Mouse (Mus musculus) mouse trophoblast stem cell (cell line): ENCODE results near the gene Pard3.

Experiments
- in situ Hi-C, 2 experiments: fragments of 300-500 bp; cut with MseI, MboI; formaldehyde crosslinking; loops; 2 replicates in 1 of 2; 3 replicates in 1 of 2; pipeline ENCODE4 v1.15.1; 2025

Gene Pard3

DNA sequence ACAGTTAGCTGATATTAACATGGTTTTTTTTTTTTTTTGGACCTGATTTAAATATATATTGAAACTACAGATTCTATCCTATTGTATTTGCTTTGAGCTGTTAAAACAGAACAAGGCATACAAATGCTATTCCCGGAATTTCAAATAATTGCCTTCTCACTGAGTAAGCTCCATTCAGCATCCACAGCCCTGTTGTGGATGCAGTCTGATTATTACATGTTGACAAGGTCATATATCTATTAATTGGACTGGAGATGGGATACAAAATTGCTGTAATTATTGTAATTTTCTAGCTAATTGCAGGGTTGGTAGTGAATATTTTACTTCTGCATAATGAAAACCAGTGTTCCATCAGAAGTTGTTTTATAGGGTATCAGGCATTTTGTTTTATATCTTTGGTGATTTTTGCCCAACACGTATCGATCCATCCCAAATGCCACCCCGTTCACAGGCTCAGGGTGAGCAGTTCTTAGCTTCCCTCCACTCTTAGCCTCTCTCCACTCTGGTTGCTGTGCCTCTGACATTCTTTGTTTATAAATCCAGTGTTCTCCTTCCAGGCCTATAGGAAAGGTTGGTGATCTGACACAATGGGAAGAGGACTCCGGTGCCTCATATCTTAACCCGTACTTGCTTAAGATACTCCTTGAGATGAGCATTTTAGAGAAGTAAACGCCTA lies 216.7 kb downstream of the Pard3 start:
- in situ Hi-C loops, result no loop called here

DNA sequence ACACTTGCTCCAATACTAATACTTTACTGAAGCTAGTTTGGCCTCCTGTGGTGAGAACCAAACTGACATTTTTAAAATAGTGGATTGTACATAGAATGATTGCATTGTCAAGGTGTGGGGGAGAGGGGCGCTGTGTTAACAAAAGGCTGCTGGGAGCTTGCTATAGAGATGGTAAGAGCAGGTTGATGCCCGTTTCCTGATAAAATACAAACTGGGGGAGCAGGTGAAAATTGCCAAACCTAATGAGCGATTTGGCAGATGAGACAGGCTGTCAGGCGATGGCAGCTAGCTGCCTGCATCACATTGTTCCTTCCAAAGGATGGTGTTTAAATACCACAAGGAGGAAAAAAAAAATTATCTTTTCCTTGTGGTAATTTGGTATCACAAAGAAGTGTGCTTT lies 217.3 kb downstream of the Pard3 start:
- in situ Hi-C loops, result no loop called here

GRCm38 (mm10) chr8:127284462-127285216 lies 220.9 kb downstream of the Pard3 start:
- in situ Hi-C loops, result no loop called here

DNA sequence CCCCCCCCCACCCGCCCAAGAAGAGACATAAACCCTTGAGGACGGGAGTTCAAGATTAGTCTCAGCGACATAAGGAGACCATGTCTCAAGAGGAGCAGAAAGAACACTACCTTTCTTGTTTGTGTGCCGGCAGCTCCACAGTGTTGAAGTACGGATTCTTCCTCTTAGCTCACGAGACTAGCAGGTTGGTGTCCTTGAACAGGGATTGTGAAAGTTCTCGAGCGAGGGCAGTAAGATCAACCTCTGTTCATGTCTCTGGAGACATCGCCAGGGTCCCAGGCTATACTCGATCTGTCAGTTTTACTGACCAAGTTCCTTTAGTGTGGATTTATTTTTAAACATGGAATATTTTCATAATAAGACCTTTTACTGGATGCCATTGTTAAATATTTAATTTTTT lies 224.1 kb downstream of the Pard3 start:
- in situ Hi-C loops, result no loop called here

- in situ Hi-C loops, result no loop called here
These were observed 228.6 kb downstream of the Pard3 start for GRCm38 (mm10) chr8:127292307-127292706.

DNA sequence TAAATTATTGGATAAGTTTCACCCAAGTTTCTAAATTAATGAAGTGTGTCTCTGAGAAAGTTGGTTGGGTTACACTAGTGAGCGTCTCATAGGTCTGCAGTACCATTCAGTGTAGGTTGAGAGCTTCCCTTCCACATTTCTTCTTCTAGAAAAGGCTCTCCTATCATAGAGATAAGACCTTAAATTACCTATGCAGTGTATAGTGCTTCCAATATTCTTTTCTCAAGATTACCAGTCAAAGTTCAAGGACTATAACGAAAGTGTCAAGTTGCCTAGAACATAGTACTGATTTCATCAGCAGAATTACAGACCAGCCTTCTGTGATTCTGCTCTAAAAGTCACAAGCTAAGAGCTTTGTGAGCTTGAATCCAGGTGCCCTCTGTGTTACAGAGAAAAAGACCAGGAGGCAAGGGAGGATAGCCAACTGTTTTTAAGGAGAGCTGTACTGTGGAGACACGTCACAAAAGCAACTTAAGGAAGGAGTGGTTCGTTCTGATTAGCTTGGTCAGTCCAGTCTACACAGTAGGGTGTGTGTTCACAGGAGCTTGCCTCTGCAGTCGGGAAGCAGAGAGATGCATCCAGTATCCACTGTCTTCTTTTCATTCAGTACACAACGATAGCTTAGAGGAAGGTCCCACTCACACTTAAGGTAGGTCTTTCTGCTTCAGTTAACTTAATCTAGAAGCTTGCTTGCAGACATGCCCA lies 229.5 kb downstream of the Pard3 start:
- in situ Hi-C loops, result no loop called here

DNA sequence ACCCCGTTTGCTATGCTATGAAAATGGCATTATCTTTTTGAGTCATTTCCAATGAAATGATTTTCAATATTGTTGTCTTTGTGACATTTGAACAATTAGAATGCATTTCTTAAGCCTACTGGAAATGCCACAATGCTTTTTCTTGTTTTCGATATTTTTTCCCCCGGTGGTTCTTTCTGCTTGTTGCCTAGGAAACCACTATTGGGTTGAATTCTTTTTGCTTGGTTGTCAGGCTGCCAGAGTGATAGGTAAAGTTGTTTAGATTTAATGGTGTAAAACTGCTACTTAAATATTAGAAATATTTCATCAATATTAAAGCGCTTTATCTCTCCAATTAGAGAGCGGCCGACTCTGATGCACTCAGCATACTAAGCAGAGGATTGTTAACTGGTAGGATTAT lies 230.4 kb downstream of the Pard3 start:
- in situ Hi-C loops, result no loop called here

GRCm38 (mm10) chr8:127295848-127296247 lies 232.2 kb downstream of the Pard3 start:
- in situ Hi-C loops, result no loop called here

DNA sequence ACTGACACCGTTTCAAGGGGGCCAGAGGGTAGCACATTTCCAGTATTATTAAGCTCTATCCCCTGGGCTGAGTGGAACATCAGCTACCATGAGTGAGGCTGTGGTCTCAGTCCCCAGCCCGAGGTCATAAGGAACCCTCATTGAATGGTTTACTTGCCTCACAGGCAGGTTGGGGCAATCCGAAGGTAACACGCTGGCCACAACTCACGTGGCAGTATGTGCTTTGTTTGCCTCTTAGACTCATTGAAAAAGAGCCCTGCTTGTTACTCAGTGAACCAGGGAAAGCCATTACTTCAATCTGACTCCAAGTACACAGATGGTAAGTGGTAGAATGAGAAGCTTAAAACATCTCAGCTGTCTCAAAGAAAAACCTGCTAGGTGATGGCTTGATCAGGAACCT lies 236.8 kb downstream of the Pard3 start:
- in situ Hi-C loops, result no loop called here

- in situ Hi-C loops, result no loop called here
These were observed 239.3 kb downstream of the Pard3 start for GRCm38 (mm10) chr8:127302847-127303445.

GRCm38 (mm10) chr8:127307026-127307425 lies 243.3 kb downstream of the Pard3 start:
- in situ Hi-C loops, result no loop called here

GRCm38 (mm10) chr8:127309363-127309762 lies 245.7 kb downstream of the Pard3 start:
- in situ Hi-C loops, result no loop called here

DNA sequence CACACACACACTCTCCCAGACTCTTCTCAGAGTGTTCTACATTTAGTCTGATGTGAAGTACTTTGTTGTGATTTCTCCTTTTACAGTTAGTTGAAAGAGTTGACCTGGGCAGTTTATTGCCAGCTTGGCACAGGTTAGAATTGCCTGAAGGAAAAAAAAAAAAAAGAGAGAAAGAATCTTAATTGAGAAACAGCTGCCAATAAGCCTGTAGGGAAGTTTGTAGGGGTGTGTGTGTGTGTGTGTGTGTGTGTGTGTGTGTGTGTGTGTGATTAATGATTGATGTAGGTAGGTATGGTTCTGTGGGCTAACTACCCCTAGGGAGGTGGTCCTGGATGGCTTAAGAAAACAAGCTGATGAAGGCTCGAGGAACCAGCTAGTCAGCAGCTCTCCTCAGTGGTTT lies 252.1 kb downstream of the Pard3 start:
- in situ Hi-C loops, result no loop called here

DNA sequence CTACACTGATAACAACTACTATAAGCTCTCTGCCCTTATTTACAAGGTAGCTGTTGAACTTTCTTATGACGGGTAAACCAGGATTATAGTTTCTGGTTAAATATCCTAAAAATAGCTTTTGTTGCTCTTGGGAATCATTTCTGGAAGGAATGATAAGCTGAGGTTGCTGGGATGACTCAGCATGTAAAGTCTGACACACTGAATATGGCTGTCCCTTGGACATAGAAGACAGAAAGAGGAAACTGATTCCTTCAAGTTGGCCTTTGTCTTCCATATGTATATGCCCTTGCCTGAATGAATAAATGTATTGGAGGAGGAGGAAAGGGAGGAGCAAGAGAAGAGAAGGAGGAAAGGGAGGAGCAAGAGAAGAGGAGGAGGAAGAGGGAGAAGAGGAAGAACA lies 254.2 kb downstream of the Pard3 start:
- in situ Hi-C loops, result no loop called here

DNA sequence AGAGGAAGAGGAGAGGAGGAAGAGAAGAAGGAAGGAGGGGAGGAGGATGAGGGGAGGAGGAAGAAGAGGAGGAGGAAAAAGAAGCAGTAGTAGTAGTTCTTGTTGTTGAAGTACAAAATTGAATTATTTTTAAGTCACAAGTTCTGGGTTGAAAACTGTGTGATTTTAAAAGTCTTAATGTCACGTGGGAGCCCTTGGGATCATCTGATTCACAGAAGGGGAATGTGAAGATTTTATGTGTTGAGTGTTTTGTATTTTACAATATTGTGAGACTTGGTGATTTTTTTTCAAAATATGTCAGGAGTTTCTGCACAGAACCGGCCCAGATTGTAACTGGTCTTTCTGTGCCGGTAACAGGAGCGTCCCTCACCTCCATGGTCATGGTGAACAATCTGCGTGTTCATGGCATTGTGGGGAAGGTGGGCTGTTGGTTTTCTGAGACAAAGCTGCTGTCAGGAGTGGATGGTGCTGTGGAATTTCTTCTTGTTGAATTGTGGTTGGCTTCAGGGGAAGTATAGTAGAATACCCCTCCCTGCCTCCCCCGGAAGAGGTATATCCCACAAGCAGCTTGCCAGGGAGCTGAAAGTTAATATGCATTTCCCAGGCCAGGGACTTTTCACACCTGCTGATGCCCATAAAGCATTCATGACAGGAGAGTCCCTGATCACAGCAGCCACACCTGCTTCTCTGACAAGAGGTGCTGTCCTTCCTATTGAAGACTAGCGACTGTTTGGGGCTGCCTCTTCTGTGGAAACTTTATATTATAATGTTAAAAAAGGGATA lies 254.9 kb downstream of the Pard3 start:
- in situ Hi-C loops, result no loop called here

DNA sequence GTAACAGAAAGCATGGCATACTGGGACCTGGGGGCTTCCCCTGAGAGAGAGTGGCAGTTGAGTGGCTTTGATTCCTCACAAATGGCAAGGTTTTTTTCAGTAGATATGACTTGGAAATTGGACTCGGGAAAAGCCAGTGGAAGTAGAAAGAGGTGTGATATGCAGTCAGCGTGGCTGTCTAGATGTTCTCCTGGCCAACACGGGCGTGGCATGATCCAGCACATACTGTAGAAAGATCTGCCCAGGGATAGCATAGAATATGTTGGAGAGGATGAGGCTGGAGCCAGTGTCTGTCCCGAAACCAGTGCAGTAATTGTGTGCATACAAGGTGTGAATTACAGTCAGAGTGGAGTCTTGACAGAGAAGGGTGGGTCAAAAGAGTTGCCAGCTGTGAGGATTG lies 257.2 kb downstream of the Pard3 start:
- in situ Hi-C loops, result no loop called here

- in situ Hi-C loops, result no loop called here
These were observed 260.1 kb downstream of the Pard3 start for GRCm38 (mm10) chr8:127323583-127324360.

DNA sequence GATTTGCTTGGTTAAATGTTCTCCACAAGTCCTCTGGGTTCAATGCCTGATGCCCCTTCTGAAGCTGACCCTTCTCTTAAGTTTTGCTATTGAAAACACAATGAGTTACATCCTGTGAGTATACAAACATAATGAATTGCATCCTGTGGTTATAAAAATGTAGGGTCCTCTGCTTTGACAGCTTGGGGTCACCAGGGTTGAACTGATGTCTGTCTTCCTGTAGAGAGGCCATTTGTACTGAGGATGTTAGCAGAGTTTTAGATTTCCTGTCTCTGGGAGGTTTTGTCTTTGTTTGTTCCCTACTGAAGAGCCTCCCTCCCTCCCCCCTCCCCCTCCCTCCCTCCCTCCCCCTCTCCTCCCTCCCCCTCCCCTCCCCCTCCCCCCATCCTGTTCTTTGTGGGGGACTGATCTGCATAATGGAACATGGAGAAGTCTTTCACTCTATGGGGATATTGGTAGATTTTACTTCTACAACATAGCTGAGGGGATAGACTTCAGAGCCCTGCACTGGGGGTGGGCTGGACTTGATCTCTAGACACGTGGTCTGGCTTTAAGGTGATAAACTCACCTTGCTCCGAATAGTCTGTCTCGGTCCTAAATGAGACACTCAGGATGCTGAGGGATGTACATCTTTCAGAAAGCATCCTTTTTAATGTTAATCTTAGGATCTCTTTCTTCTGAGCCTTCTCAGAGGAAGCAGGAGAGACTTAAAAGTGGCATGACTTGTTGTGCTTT lies 261.3 kb downstream of the Pard3 start:
- in situ Hi-C loops, result no loop called here

GRCm38 (mm10) chr8:127325749-127326148 lies 262.1 kb downstream of the Pard3 start:
- in situ Hi-C loops, result no loop called here
